Mouse (Mus musculus): Measurements from ENCODE around the gene Pfn4. TPM values are rescaled to one million over a fixed set of nuclear protein-coding genes. Genes with fewer than 3 reads are reported as not detected.

Pfn4 gene
- 0.61 and 0.73 TPM in 2 replicates for total RNA-seq (2023)

DNA sequence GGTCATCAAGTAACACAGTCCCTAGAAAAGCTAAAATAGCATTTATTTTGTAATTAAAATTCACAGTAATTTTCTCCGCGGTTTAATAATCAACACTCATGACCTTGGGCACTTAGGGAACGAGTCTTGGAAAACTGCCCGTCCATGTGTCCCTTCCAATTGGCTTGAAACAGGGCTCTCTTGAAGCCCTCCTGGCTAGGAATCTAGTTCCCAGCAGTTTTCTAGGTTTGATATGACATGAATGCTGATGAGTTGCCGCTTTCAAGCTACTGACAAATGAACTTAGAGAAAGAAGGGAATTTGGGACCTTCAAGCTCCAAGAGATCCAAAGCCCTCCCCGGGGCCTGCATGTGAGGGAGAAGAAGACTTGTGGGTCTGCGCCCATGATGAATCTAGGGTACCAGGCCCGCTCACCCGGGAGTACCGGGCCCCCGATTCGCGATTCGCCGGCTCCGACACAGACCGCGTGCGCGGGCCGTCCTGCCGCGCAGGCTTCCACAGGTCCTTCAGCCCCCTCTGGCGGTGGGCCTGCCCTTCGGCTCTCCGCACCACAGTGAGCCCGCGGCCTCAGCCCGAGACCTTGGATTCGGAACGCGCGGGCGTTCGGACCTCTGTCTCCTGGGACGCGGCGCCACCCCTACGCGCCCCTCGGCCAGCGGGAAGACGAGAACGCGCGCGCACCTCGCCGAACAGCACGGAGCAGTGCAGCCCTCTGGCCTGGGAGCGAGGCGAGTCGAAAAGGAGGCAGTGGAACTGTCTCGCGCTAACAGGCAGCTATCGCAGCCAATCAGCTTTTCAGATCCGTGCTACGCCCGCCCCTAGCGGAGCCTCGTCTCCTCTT is at the start of gene Pfn4, which contains the start of gene Fam228b:
Gene Pfn4, plus strand, starts transcription at position 531 of the 841 bp plus-strand sequence.
Gene Fam228b, minus strand, starts transcription at position 776 of the 841 bp plus-strand sequence.

DNA sequence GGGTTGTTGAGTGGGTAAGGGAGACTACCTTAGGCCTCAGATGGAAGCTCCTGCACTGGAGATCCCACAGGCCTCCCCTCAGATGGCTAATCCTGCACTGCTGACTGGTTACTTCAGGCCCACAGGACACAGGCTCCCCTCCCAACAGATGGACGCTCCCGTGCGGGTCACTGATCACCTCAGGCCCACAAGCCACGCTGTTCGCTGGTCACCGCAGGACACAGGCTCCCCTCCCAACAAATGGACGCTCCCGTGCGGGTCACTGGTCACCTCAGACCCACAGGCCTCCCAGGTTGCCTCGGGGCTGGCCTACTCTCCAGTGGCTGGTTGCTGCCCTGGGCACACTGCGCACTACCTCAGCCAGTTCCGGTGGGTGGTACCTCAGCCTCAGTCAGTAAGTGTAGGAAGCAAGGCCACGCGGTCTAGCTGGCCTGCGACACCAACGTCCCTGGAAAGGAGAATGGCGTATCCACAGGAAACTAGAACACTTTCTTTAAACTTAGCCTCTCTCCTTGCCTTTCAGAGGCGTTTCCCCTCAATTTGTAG is 30.7 kb upstream of the Pfn4 start, which contains the start of gene Fam228a:
Gene Fam228a, minus strand, starts transcription at position 400 of the 546 bp plus-strand sequence.

DNA sequence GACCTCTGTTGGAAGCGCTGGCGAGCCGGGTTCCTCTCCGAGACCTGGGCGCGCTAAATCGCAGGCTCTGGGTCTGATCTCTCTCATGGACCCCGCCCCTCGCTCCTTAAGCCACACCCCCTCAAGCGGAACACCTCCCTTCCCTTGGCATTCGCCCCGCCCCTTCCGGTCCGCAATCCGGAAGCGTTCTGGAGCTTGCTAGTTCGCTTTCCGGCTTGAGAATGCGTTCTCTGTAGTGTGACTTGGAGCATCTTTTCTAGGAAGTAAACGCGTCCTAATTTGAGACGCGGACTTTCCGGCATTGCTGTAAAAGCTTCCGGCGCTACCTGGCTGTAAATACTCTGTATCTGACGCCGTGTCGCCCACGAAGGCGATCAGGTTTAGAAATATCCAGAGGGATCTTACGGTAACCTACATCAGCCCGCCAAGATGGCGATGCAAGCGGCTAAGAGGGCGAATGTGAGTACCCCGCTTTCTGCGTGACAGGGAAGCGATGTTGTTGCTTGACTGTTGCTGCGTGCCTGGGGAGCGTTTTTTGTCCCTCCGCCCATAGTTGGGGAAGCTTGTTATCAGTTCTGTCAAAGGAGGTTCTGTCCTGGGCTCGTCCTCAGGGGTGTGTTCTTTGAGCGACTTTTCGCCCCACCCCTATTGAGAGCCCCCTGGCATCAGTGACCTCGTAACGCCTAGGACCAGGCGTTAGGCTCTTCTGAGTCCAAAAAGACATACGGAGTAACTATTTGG is 48.7 kb downstream of the Pfn4 start, which contains the start of gene Sf3b6:
Gene Sf3b6, plus strand, starts transcription at position 184 of the 741 bp plus-strand sequence.

Other genes starting within 250 kb of the Pfn4 start
- 143 and 184 TPM in 2 replicates for gene Itsn2, start 176.4 kb upstream of the Pfn4 start, total RNA-seq (2023)
- gene Gm3625, start 176.1 kb upstream of the Pfn4 start, total RNA-seq (2023), result not detected in 2 replicates
- gene Fam228a, start 30.6 kb upstream of the Pfn4 start, total RNA-seq (2023), result not detected in 2 replicates
- 0.98 TPM in 1 of 2 replicates, not detected in the other for gene Fam228b, start 245 bp downstream of the Pfn4 start, total RNA-seq (2023)
- 106 and 121 TPM in 2 replicates for gene Sf3b6, start 48.5 kb downstream of the Pfn4 start, total RNA-seq (2023)
- 6.1 and 9.3 TPM in 2 replicates for gene Fkbp1b, start 72.6 kb downstream of the Pfn4 start, total RNA-seq (2023)
- gene Wdcp, start 74.3 kb downstream of the Pfn4 start, total RNA-seq (2023), result 7.2 and 7.5 TPM in 2 replicates
- gene Mfsd2b, start 105.3 kb downstream of the Pfn4 start, total RNA-seq (2023), result 1.6 and 3.7 TPM in 2 replicates
- 15.3 and 16.9 TPM in 2 replicates for gene Ubxn2a, start 138.7 kb downstream of the Pfn4 start, total RNA-seq (2023)
- 77.2 and 122 TPM in 2 replicates for gene Atad2b, start 148.3 kb downstream of the Pfn4 start, total RNA-seq (2023)

Data from neutrophil, adult 65 days (primary cell).